Mouse (Mus musculus) liver, embryonic 12.5 days (tissue): ENCODE measurements at regions not wholly inside any gene's neighbourhood (a gene's known extent, or its start where the extent isn't known, plus 50 kb on each side); places are given as distances from the start of the nearest gene placed in this dataset.

Experiments used
- ATAC-seq: fragments of 200-750 bp; cut with Nextera tagmentation; 2 replicates; pipeline ENCODE4 v1.8.0; 2017; ENCODE audit warnings: moderate number of reproducible peaks, mild to moderate bottlenecking, moderate library complexity
- H3K27ac ChIP-seq: fragments of 300-500 bp; sonication (generic); 2 replicates; pipeline ENCODE4 v1.5.1; 2016; ENCODE audit warnings: mild to moderate bottlenecking
- H3K27me3 ChIP-seq: fragments of 300-500 bp; sonication (generic); replicated peaks from 2 replicates; pipeline ENCODE4 v1.6.1; 2016; ENCODE audit warnings: mild to moderate bottlenecking, moderate library complexity
- H3K36me3 ChIP-seq: fragments of 300-500 bp; sonication (generic); 2 replicates; pipeline ENCODE4 v1.6.1; 2016; ENCODE audit warnings: mild to moderate bottlenecking, moderate library complexity
- H3K4me1 ChIP-seq: fragments of 300-500 bp; sonication (generic); 2 replicates; pipeline ENCODE4 v1.6.1; 2016
- H3K4me2 ChIP-seq: fragments of 300-500 bp; sonication (generic); 2 replicates; pipeline ENCODE4 v1.6.1; 2016; ENCODE audit warnings: mild to moderate bottlenecking, moderate library complexity
- H3K4me3 ChIP-seq: fragments of 300-500 bp; sonication (generic); 2 replicates; pipeline ENCODE4 v1.5.1; 2016; ENCODE audit warnings: mild to moderate bottlenecking, moderate library complexity
- H3K9ac ChIP-seq: fragments of 300-500 bp; sonication (generic); 2 replicates; pipeline ENCODE4 v1.6.1; 2016; ENCODE audit warnings: mild to moderate bottlenecking, moderate library complexity
- H3K9me3 ChIP-seq: fragments of 300-500 bp; sonication (generic); replicated peaks from 2 replicates; pipeline ENCODE4 v1.6.1; 2016; ENCODE audit warnings: mild to moderate bottlenecking, moderate library complexity
- WGBS: fragments of 180-500 bp; shearing (Covaris S2); methylation state at CpG from one replicate; pipeline ENCODE4 v1.1.7; 2016; ENCODE audit not compliant: insufficient replicate concordance; 5-methylcytosine and 5-hydroxymethylcytosine counted together

- no peaks in the 10 kb centered on the region for H3K9me3 ChIP-seq
- H3K27ac ChIP-seq, result no peak overlapping the region
- H3K36me3 ChIP-seq, result no peaks in the 10 kb centered on the region
- H3K4me2 ChIP-seq, result no peak overlapping the region
- 57% methylated on average over 12 of the region's 12 CpGs for WGBS
- H3K4me3 ChIP-seq, result no peak overlapping the region
- no peaks in the 10 kb centered on the region for H3K27me3 ChIP-seq
- H3K9ac ChIP-seq, result no peak overlapping the region
- ATAC-seq, result no peak
- no peaks in the 10 kb centered on the region for H3K4me1 ChIP-seq
These were observed 190.0 kb downstream of the Pten start for GRCm38 (mm10) chr19:32947081-32947855.

DNA sequence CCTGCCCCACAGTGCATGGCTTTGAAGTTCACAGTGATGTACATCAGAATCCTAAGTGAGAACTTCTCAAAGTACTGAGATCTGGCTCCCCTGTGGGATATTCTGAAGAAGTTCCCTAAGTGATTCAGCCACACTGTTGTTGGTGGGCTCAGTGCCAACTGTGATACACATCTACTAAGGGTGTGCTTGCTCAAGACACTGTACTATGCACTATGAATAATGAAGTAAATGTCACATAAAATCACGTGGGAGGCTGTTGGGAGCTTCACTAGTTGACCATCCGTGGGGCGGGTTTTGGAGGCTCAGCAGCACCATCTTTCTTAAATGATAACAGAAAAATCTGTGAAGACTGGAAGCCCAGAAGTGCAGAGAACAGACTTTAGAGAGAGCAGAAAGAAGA is 193.0 kb downstream of the Pten start:
- no peaks in the 10 kb centered on the region for H3K27me3 ChIP-seq
- H3K9ac ChIP-seq, result no peak overlapping the region
- H3K36me3 ChIP-seq, result no peaks in the 10 kb centered on the region
- H3K4me1 ChIP-seq, result no peaks in the 10 kb centered on the region
- H3K27ac ChIP-seq, result no peak overlapping the region
- no peaks in the 10 kb centered on the region for H3K9me3 ChIP-seq
- ATAC-seq, result no peak
- no peak overlapping the region for H3K4me3 ChIP-seq
- WGBS, result 45% methylated on average over 3 of the region's 3 CpGs
- no peak overlapping the region for H3K4me2 ChIP-seq

DNA sequence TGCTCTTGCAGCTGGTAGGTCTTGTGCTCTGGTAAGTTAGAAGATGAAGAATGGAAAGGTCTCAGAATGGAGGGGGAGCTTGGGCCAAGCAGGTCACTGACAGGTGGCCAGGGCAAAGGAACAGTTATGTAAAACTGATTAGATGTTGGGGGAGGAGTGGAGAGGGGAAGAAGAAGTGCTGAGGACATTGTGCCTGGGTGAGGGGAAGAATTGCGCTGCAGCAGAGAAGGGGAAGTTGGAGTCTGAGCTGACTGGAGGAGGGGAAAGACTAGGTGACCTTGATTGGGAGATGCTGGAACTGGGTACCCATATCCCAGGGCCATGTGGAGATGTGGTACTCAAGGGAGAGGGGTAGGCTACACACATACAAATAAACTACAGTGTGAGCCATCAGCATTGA is 193.5 kb downstream of the Pten start:
- Histone ChIP-seq H3K4me1 (0 out of 2 replicates have a peak, but pooled peaks cover 3% of the 10 kb centered on the region), H3K9me3 (no peaks in the 10 kb centered on the region), H3K36me3 (no peaks in the 10 kb centered on the region), H3K9ac (no peak overlapping the region), H3K27me3 (0 out of 2 replicates have a peak, but pooled peaks cover 2% of the 10 kb centered on the region), H3K27ac (no peak overlapping the region), H3K4me2 (no peak overlapping the region), H3K4me3 (no peak overlapping the region)
- no peak for ATAC-seq
- 9% methylated on average over 1 of the region's 1 CpGs for WGBS

DNA sequence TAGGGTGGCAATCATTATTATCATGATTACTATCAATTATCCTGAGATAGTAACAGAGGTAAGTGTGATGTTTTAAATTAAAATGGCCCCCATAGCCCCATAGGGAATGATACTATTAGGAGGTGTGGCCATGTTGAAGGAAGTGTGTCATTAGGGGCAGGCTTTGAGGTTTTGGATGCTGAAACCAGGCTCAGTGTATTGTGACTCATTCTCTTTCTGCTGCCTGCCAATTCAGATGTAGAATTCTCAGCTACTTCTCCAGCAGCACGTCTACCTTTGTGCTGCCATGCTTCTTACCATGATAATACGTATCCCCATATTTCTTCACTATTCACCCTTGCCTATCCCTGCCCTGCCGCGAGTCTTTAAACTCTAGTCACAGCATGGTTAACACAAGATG is 195.1 kb downstream of the Pten start:
- Histone ChIP-seq H3K9me3 (no peaks in the 10 kb centered on the region), H3K27ac (no peak overlapping the region), H3K36me3 (no peaks in the 10 kb centered on the region), H3K27me3 (0 out of 2 replicates have a peak, but pooled peaks cover 3% of the 10 kb centered on the region), H3K4me3 (no peak overlapping the region), H3K4me2 (no peak overlapping the region), H3K9ac (no peak overlapping the region), H3K4me1 (peaks cover 18% of the 10 kb centered on the region)
- 74% methylated on average over 4 of the region's 4 CpGs for WGBS
- ATAC-seq, result no peak

DNA sequence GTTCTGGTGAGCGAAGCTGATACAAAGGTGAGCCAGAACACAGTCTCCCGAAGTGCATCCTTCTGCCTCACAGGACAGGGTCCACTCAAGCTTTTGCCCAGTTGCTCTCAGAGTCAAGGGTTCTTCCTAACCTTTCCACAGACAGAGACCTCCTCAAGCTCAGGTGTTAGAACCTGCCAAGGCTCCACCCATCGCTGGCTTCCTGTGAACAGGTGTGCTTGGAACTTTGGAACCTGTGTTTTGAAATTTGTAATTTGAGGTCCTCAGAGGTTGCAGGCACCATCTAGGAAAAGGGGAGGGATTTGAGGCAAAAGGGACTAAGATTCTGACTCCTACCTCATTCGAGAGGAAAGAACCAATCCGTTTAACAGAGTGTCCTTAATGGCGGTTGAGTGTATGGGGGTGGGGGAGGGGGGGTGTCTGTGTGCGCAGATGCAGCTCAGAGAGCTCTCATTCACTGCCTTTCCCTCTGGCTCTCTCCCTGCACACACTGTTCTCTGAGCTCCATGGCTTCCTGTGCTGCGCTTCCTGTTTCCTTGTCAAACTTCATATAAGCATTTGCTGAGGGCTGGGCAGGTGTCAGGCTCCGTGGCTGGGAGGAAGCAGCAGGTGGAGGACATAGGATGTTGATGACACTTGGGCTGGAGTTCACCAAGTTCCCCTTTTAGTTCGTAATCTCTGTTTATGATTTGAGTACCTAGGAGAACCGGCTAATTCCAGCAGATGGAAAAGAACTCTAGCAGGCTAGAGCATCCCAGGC is 195.8 kb downstream of the Pten start:
- Histone ChIP-seq H3K4me3 (no peak overlapping the region), H3K36me3 (no peaks in the 10 kb centered on the region), H3K9ac (no peak overlapping the region), H3K27me3 (0 out of 2 replicates have a peak, but pooled peaks cover 3% of the 10 kb centered on the region), H3K4me2 (no peak overlapping the region), H3K4me1 (peaks cover 18% of the 10 kb centered on the region), H3K27ac (no peak overlapping the region), H3K9me3 (no peaks in the 10 kb centered on the region)
- 37% methylated on average over 11 of the region's 11 CpGs for WGBS
- ATAC-seq, result no peak

DNA sequence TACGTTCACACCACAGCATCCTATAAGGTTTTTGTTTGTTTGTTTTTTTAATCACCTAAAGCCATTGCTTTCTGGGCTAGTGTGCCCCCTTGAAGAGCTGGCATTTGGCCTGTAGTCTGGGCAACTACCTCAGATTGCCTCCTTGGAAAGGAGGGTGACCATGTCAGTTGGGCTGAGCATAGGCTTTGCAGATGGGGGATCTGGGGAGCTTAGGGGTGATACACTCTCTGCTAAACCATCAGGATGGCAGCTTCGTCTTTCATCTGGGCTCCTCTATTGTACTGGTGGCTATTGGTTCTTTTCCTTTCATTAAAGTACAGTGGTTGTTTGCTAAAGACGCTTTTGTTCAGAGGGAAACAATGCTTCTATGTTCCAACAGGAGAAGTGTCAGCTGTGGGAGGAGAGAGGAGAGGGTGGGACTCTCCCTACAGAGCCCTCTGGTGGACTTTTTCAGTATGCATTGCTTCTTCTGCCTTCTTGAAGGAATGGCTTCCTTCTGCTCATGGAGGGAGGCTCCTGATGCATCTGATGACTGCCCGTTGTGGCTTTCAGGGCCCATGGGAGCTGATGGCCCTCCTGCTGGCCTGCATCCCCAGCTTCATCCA is 196.8 kb downstream of the Pten start:
- H3K4me1 ChIP-seq, result peaks cover 18% of the 10 kb centered on the region
- WGBS, result 32% methylated on average over 4 of the region's 4 CpGs
- H3K27ac ChIP-seq, result no peak overlapping the region
- H3K9ac ChIP-seq, result no peak overlapping the region
- 0 out of 2 replicates have a peak, but pooled peaks cover 3% of the 10 kb centered on the region for H3K27me3 ChIP-seq
- H3K4me2 ChIP-seq, result no peak overlapping the region
- H3K9me3 ChIP-seq, result no peaks in the 10 kb centered on the region
- H3K4me3 ChIP-seq, result no peak overlapping the region
- H3K36me3 ChIP-seq, result no peaks in the 10 kb centered on the region
- no peak for ATAC-seq

GRCm38 (mm10) chr19:32954942-32955341 is 197.6 kb downstream of the Pten start:
- H3K27ac ChIP-seq, result no peak overlapping the region
- no peaks in the 10 kb centered on the region for H3K36me3 ChIP-seq
- H3K9ac ChIP-seq, result no peak overlapping the region
- no peak for ATAC-seq
- H3K27me3 ChIP-seq, result 0 out of 2 replicates have a peak, but pooled peaks cover 3% of the 10 kb centered on the region
- peaks cover 19% of the 10 kb centered on the region for H3K4me1 ChIP-seq
- H3K4me3 ChIP-seq, result no peak overlapping the region
- 73% methylated on average over 3 of the region's 3 CpGs for WGBS
- H3K4me2 ChIP-seq, result no peak overlapping the region
- no peaks in the 10 kb centered on the region for H3K9me3 ChIP-seq

DNA sequence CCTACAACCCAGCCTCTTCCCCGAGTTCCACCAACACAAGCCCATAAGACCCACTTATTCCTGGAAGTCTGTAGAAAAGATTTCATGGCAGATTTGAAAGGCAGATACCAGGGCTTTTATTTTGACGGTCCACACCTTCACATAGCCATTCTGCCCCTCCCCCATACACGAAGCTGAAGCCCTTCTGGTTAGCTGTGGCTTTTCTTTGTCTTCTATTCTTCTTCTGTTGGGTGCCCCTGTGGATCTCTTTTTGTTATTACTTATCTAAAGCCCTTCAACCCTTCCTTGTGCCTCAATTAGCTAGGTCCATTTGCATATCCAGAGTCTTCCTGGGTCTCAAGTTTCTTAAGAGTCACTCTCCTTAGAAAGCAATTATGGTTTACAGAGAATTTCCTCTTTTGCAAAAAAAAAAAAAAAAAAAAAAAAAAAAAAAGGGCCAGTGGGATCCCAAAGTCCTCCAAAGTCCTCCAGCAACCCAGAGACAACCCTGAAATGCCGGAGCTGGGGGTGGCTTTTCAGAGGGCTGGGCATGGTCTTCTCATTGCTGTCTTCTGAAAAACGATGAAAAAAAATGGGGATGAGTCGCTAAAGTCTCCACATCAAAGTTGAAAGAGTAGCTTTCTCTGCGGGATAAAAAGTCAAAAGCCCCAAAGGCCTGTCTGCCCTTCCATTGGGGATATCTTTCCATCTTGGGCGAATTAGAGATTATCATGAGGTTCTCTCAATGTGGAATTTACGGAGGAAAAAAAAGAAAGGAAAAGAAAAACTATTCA is 199.0 kb downstream of the Pten start:
- peaks cover 33% of the 10 kb centered on the region for H3K4me1 ChIP-seq
- no peaks in the 10 kb centered on the region for H3K36me3 ChIP-seq
- 0 out of 2 replicates have a peak, but pooled peaks cover 3% of the 10 kb centered on the region for H3K27me3 ChIP-seq
- peak overlapping the region; percentile 66 for H3K4me2 ChIP-seq
- peak overlapping the region; percentile 38 for H3K4me3 ChIP-seq
- 2% methylated on average over 9 of the region's 9 CpGs for WGBS
- no peak overlapping the region for H3K27ac ChIP-seq
- no peaks in the 10 kb centered on the region for H3K9me3 ChIP-seq
- H3K9ac ChIP-seq, result 0 out of 2 replicates have a peak overlapping the region, but pooled peaks have one; percentile 22
- ATAC-seq, result no peak

GRCm38 (mm10) chr19:32956916-32957558 is 199.7 kb downstream of the Pten start:
- no peak overlapping the region for H3K27ac ChIP-seq
- ATAC-seq, result no peak
- WGBS, result under 1% methylated on average over 13 of the region's 13 CpGs

GRCm38 (mm10) chr19:32958276-32958675 is 201.0 kb downstream of the Pten start:
- ATAC-seq, result no peak
- Histone ChIP-seq H3K27ac (no peak overlapping the region), H3K9ac (no peak overlapping the region), H3K4me1 (peaks cover 39% of the 10 kb centered on the region), H3K4me3 (no peak overlapping the region), H3K27me3 (0 out of 2 replicates have a peak, but pooled peaks cover 3% of the 10 kb centered on the region), H3K4me2 (no peak overlapping the region), H3K36me3 (no peaks in the 10 kb centered on the region), H3K9me3 (no peaks in the 10 kb centered on the region)
- 86% methylated on average over 4 of the region's 4 CpGs for WGBS

More at GRCm38 (mm10) chr19:32956916-32957558, 199.7 kb downstream of the Pten start:
- Histone ChIP-seq H3K36me3 (no peaks in the 10 kb centered on the region), H3K4me3 (peak overlapping the region; percentile 38), H3K4me2 (peak overlapping the region; percentile 66), H3K27me3 (0 out of 2 replicates have a peak, but pooled peaks cover 3% of the 10 kb centered on the region), H3K9ac (0 out of 2 replicates have a peak overlapping the region, but pooled peaks have one; percentile 22), H3K4me1 (peaks cover 39% of the 10 kb centered on the region), H3K9me3 (no peaks in the 10 kb centered on the region)

DNA sequence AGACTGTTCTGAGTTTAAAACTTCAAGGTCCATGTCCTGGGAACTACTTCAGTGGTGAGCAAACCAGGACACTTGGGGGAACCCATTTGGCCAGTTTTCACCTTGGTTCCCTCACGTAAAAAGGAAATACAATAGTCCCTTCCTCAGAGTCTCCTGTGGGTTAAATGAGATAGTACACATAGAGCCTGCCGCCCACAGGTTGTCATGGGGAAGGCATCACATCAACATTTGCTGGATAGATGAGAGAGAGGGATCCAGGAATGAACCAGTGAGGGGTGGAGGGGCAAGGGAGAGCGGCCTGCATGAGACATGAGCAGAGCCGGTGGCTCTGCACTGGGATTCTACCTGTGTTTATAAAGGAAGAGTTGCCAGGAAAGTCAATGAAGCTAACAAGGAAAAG is 201.5 kb downstream of the Pten start:
- Histone ChIP-seq H3K36me3 (no peaks in the 10 kb centered on the region), H3K4me2 (no peak overlapping the region), H3K27me3 (0 out of 2 replicates have a peak, but pooled peaks cover 3% of the 10 kb centered on the region), H3K27ac (no peak overlapping the region), H3K9me3 (no peaks in the 10 kb centered on the region), H3K4me3 (no peak overlapping the region), H3K4me1 (peaks cover 39% of the 10 kb centered on the region), H3K9ac (no peak overlapping the region)
- 79% methylated on average over 4 of the region's 4 CpGs for WGBS
- no peak for ATAC-seq
